Mouse (Mus musculus): ENCODE data around the gene Adgrg5. TPM values are rescaled to one million over a fixed set of nuclear protein-coding genes. Genes with fewer than 3 reads are reported as not detected.

Gene Adgrg5
- polyA plus RNA-seq, 1 experiment from 2014 or later, result 0.39 TPM

DNA sequence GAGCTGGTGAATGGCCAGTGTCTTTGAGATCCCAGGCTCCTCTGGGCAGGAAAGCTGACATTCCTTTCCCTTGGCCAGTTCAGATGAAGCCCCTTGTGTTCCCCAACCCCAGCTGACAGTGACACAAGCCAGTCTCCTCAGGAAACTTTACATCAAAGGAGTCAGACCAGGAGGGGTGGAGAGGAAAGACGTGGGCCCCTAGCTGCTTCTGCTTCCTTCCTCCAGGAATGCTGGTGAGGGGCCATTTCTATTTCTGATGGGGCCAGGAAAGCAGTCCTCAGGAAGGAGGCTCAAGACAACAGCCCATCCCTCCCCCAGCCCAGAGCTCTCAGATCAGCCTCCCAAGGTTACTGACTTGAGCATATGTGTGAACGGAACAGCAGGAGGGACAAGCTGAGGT is 30.6 kb upstream of the Adgrg5 start:
- no peaks in the 10 kb centered on the region for H3K36me3 ChIP-seq (ENCODE audit: control insufficient read depth, insufficient read depth)

DNA sequence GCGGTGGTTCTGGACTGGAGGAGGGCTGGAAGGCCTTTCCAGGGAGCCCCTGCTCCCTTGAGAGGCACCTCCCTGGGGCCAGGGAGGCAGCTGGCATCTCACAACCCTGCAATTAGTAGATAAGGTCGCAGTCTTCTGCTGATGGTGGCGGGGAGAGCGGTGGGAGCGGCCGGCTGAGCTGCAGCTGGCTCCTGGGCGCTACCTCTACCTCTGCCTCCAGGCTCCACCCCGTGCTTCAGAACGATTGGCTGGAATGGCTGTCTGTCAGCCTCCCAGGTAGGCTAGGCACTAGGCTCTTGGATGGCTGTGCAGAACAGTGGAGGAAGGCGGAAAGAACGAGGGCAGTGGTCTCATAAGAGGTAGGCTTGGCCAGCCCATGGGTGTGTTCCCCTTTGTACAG is 24.2 kb upstream of the Adgrg5 start:
- Histone ChIP-seq H3K4me1 (ENCODE audit: control insufficient read depth, low read depth, low read length) (peaks cover 58% of the 10 kb centered on the region), H3K27ac (ENCODE audit: low read length) (peak overlapping the region; percentile 96), H3K4me3 (ENCODE audit: low read depth, low read length) (peak overlapping the region; percentile 38)

More for the DNA sequence above, 30.6 kb upstream of the Adgrg5 start:
- 39% methylated on average over 2 of the region's 2 CpGs for WGBS (ENCODE audit: insufficient replicate concordance)
- H3K4me1 ChIP-seq (ENCODE audit: control insufficient read depth, low read depth, low read length), result peaks cover 25% of the 10 kb centered on the region
- H3K4me3 ChIP-seq (ENCODE audit: low read depth, low read length), result no peak overlapping the region
- no peaks in the 10 kb centered on the region for H3K9me3 ChIP-seq (replicated peaks; ENCODE audit: control insufficient read depth, low read length)
- no peak for ATAC-seq (ENCODE audit: low read depth)
- H3K9ac ChIP-seq (ENCODE audit: low read depth, low read length), result no peak overlapping the region
- no peaks in the 10 kb centered on the region; the same call in none of the 2 replicates for H3K27me3 ChIP-seq (ENCODE audit: control insufficient read depth, insufficient read depth, low read depth, low read length)
- no peak overlapping the region for H3K4me2 ChIP-seq (ENCODE audit: low read depth, low read length)
- no peak overlapping the region for H3K27ac ChIP-seq (ENCODE audit: low read length)

DNA sequence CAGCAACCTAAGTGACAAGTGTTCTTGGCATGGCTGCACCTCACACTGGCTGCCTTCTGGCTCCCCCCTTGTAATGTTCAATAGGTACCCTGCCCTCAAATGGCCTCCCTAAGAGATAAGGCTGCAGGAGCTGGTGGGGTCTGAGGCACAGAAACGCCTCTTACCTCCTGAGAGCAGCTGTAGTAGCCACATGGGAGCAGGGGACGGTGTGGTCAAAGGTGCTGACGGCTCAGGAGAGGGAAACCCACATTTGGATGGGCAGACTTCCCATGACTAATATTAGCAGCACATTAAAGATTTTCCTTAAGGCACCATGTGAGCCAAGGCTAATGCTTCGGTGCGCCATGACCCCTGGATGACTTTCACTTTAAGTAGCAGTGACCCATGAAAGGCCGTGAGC is 22.9 kb upstream of the Adgrg5 start:
- peaks cover 58% of the 10 kb centered on the region for H3K4me1 ChIP-seq (ENCODE audit: control insufficient read depth, low read depth, low read length)
- no peak for ATAC-seq (ENCODE audit: low read depth)
- no peaks in the 10 kb centered on the region for H3K36me3 ChIP-seq (ENCODE audit: control insufficient read depth, insufficient read depth)
- H3K27ac ChIP-seq (ENCODE audit: low read length), result peak overlapping the region; percentile 96
- H3K4me2 ChIP-seq (ENCODE audit: low read depth, low read length), result peak overlapping the region; percentile 46
- H3K27me3 ChIP-seq (ENCODE audit: control insufficient read depth, insufficient read depth, low read depth, low read length), result no peaks in the 10 kb centered on the region
- no peak overlapping the region for H3K4me3 ChIP-seq (ENCODE audit: low read depth, low read length)
- no peaks in the 10 kb centered on the region for H3K9me3 ChIP-seq (replicated peaks; ENCODE audit: control insufficient read depth, low read length)
- 34% methylated on average over 6 of the region's 6 CpGs for WGBS (ENCODE audit: insufficient replicate concordance)
- peak overlapping the region; percentile 52 for H3K9ac ChIP-seq (ENCODE audit: low read depth, low read length)

More for the DNA sequence above, 24.2 kb upstream of the Adgrg5 start:
- Histone ChIP-seq H3K9me3 (replicated peaks; ENCODE audit: control insufficient read depth, low read length) (no peaks in the 10 kb centered on the region), H3K27me3 (ENCODE audit: control insufficient read depth, insufficient read depth, low read depth, low read length) (no peaks in the 10 kb centered on the region), H3K9ac (ENCODE audit: low read depth, low read length) (peak overlapping the region; percentile 63), H3K36me3 (ENCODE audit: control insufficient read depth, insufficient read depth) (no peaks in the 10 kb centered on the region), H3K4me2 (ENCODE audit: low read depth, low read length) (peak overlapping the region; percentile 67)
- 11% methylated on average over 11 of the region's 11 CpGs for WGBS (ENCODE audit: insufficient replicate concordance)
- peak; percentile 99 for ATAC-seq (ENCODE audit: low read depth)

DNA sequence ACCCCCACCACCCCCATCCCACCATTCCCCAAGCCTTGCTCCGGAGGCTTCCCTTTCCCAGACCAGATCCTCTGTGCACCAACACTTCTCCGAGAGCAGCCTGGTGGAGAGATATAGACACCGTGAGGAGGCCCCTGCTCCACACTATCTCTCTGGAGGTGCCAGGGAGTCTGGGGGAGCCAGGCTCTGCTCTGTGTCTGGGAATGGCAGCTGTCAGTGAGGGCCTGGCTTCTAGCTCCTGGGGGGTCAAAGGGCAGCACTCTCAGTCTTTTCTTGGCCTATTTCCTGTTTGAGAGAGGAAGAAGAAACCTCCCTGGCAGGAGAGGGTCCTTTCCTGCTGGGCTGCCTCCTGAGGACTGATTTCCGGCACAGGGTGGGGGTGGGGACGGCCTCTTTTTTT is 22.5 kb upstream of the Adgrg5 start:
- ATAC-seq (ENCODE audit: low read depth), result no peak
- WGBS (ENCODE audit: insufficient replicate concordance), result 20% methylated on average over 5 of the region's 5 CpGs

DNA sequence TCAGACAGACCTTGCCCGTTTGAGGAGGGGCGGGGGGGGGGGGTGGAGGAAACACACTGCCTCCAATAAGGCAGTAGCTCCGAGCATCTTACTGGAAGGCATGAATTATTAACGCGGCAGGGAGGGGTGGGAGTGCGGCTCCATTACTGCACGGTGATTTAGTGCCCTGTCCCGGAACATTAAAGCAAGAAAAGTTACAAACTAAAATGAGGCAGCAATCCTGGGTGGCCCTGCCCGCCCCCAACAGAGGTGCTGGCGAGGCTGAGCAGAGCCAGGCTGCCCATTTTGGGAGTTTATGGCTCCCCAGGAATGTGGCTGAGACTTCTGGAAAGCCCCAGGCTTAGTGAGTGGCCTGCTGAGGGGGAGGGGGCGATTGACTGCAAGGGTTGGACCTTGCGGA is 19.8 kb upstream of the Adgrg5 start:
- Histone ChIP-seq H3K27me3 (ENCODE audit: control insufficient read depth, insufficient read depth, low read depth, low read length) (no peaks in the 10 kb centered on the region), H3K9me3 (replicated peaks; ENCODE audit: control insufficient read depth, low read length) (no peaks in the 10 kb centered on the region), H3K4me1 (ENCODE audit: control insufficient read depth, low read depth, low read length) (peaks cover 36% of the 10 kb centered on the region), H3K27ac (ENCODE audit: low read length) (no peak overlapping the region), H3K9ac (ENCODE audit: low read depth, low read length) (no peak overlapping the region), H3K4me3 (ENCODE audit: low read depth, low read length) (no peak overlapping the region), H3K36me3 (ENCODE audit: control insufficient read depth, insufficient read depth) (no peaks in the 10 kb centered on the region), H3K4me2 (ENCODE audit: low read depth, low read length) (no peak overlapping the region)
- no peak for ATAC-seq (ENCODE audit: low read depth)
- 70% methylated on average over 12 of the region's 12 CpGs for WGBS (ENCODE audit: insufficient replicate concordance)

More for the DNA sequence above, 22.5 kb upstream of the Adgrg5 start:
- H3K4me2 ChIP-seq (ENCODE audit: low read depth, low read length), result peak overlapping the region; percentile 46
- H3K9ac ChIP-seq (ENCODE audit: low read depth, low read length), result peak overlapping the region; percentile 52
- no peaks in the 10 kb centered on the region for H3K27me3 ChIP-seq (ENCODE audit: control insufficient read depth, insufficient read depth, low read depth, low read length)
- peaks cover 58% of the 10 kb centered on the region for H3K4me1 ChIP-seq (ENCODE audit: control insufficient read depth, low read depth, low read length)
- no peaks in the 10 kb centered on the region for H3K36me3 ChIP-seq (ENCODE audit: control insufficient read depth, insufficient read depth)
- H3K27ac ChIP-seq (ENCODE audit: low read length), result peak overlapping the region; percentile 96
- no peaks in the 10 kb centered on the region for H3K9me3 ChIP-seq (replicated peaks; ENCODE audit: control insufficient read depth, low read length)
- H3K4me3 ChIP-seq (ENCODE audit: low read depth, low read length), result no peak overlapping the region

DNA sequence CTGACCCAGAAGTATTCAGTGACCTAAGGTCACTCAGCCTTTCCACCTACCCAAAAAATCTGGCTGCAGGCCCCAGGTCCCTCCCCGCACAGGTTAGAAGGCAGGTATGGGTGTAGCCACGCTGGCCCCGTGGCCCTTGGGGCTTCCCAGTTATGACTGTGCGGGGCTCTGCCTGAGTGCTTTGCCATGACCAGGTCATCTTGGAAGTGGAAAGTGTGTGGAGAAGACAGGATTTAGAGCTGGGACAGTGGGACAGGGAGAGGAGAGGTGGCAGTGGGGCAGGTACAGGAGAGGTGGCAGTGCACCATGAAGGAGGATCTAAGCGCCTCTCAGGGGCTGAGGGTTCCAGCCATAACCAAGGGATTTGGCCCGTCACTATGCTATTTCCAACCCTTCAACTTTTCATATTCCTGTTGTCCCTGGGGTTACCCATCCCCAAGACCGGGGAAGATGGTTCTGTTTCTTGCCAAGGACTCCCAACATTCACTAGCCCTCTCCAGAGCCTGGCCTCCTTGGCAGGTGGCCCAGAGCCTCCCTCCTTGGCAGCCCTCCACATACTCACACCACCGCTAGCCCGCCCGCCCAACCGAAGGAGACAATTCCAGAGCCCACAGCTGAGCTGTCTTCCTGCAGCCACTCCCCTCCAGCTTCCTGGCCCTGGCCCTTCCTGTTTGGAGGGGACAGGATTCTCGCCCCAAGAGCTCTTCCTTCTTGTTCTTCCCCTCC is 18.9 kb upstream of the Adgrg5 start:
- no peak for ATAC-seq (ENCODE audit: low read depth)
- Histone ChIP-seq H3K9ac (ENCODE audit: low read depth, low read length) (no peak overlapping the region), H3K4me1 (ENCODE audit: control insufficient read depth, low read depth, low read length) (peaks cover 32% of the 10 kb centered on the region), H3K4me3 (ENCODE audit: low read depth, low read length) (no peak overlapping the region), H3K27me3 (ENCODE audit: control insufficient read depth, insufficient read depth, low read depth, low read length) (no peaks in the 10 kb centered on the region), H3K4me2 (ENCODE audit: low read depth, low read length) (no peak overlapping the region), H3K36me3 (ENCODE audit: control insufficient read depth, insufficient read depth) (no peaks in the 10 kb centered on the region), H3K27ac (ENCODE audit: low read length) (no peak overlapping the region), H3K9me3 (replicated peaks; ENCODE audit: control insufficient read depth, low read length) (no peaks in the 10 kb centered on the region)
- WGBS (ENCODE audit: insufficient replicate concordance), result 72% methylated on average over 12 of the region's 12 CpGs

DNA sequence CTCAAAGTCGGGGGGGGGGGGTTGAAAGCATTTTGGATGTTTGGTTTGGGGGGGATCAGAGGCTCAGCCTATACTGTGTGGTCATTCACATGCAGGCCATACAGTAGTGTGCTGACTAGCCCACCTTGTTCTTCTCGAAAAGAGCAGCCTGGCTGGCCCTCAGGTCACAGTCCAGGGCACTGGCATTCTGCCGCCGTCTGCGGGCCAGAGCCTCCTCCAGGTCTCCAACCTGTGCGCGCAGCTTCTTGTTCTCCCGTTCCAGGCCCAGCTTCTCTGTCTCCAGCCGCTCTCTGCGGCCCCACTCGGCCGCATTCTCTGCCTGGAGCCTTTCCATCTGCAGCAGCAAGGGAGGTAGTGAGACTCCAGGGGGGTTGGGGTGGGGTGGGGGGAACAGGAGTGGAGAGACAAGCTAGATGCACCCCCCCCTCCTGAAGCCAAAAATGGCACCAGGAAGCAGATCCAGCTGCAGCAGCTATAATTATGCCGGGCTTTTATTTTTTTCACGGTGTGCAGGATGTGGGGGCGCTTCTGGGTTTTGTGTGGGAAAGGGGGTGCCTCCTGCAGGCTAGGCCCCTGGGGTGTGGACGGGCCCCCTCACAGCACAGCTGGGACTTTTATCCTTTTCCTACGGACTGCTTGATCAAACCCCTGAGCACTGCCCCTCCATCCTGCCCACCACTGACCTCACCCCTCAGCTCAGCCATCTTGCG is 15.7 kb upstream of the Adgrg5 start:
- Histone ChIP-seq H3K4me2 (ENCODE audit: low read depth, low read length) (no peak overlapping the region), H3K27me3 (ENCODE audit: control insufficient read depth, insufficient read depth, low read depth, low read length) (peaks cover 5% of the 10 kb centered on the region), H3K27ac (ENCODE audit: low read length) (no peak overlapping the region), H3K36me3 (ENCODE audit: control insufficient read depth, insufficient read depth) (no peaks in the 10 kb centered on the region), H3K4me3 (ENCODE audit: low read depth, low read length) (no peak overlapping the region), H3K9ac (ENCODE audit: low read depth, low read length) (no peak overlapping the region), H3K4me1 (ENCODE audit: control insufficient read depth, low read depth, low read length) (peaks cover 7% of the 10 kb centered on the region; the same call in 1 of the 2 replicates), H3K9me3 (replicated peaks; ENCODE audit: control insufficient read depth, low read length) (no peaks in the 10 kb centered on the region)
- no peak for ATAC-seq (ENCODE audit: low read depth)
- WGBS (ENCODE audit: insufficient replicate concordance), result 81% methylated on average over 18 of the region's 18 CpGs

DNA sequence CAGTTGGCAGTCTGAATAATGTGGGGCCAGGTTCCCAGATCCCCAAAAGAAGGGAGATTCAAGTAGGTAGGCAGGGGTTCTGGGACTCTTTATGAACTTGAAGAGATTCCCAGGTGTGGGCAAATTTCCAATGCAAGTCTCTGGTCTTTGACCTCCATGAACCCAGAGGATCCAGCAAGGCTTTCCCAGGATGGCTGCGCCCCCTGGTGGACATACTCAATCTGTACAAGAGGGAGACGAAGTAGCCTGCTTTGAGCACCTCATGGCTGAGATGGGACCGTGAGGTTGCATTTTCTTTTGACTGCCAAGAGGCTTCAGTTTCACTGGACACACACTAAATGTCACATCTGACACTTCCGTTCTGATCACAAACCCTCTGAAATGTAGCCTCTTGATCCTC is 14.6 kb upstream of the Adgrg5 start:
- H3K9ac ChIP-seq (ENCODE audit: low read depth, low read length), result no peak overlapping the region
- H3K9me3 ChIP-seq (replicated peaks; ENCODE audit: control insufficient read depth, low read length), result no peaks in the 10 kb centered on the region
- H3K27ac ChIP-seq (ENCODE audit: low read length), result no peak overlapping the region
- H3K27me3 ChIP-seq (ENCODE audit: control insufficient read depth, insufficient read depth, low read depth, low read length), result peaks cover 16% of the 10 kb centered on the region
- WGBS (ENCODE audit: insufficient replicate concordance), result 5% methylated on average over 4 of the region's 4 CpGs
- ATAC-seq (ENCODE audit: low read depth), result peak; percentile 76
- H3K36me3 ChIP-seq (ENCODE audit: control insufficient read depth, insufficient read depth), result no peaks in the 10 kb centered on the region
- H3K4me2 ChIP-seq (ENCODE audit: low read depth, low read length), result no peak overlapping the region
- H3K4me1 ChIP-seq (ENCODE audit: control insufficient read depth, low read depth, low read length), result peaks cover 12% of the 10 kb centered on the region
- no peak overlapping the region for H3K4me3 ChIP-seq (ENCODE audit: low read depth, low read length)

DNA sequence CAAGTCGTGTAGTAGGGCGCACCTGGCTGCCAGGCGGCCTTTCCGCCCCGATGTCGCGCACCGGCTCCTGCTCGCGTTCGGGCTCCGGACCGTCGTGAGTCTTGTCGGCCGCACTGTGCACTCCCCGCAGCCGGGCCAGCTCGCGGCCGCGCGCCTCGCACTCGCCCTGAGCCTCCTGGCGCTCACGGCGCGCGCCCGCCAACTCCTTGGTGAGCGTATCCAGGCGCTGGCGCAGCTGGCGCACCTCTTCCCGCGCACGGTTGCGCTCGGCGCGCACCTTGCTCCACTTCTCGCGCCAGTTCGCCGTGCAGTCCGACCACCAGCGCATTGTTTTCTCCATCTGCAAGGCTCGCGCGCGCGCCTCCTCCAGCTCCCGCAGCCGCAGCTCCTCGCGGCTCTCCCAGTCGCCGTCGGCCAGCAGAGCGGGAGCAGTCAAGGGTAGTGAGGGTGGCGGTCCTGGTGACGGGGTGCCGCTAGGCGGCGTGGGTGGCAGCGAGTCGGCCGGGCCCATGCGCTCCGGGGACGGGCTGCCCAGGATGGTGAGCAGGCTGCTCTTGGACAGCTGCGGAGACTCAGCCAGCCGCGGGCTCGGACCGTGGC is 10.3 kb upstream of the Adgrg5 start:
- Histone ChIP-seq H3K4me3 (ENCODE audit: low read depth, low read length) (peak overlapping the region; percentile 16; the same call in 1 of the 2 replicates), H3K4me1 (ENCODE audit: control insufficient read depth, low read depth, low read length) (peaks cover 26% of the 10 kb centered on the region), H3K27ac (ENCODE audit: low read length) (no peak overlapping the region), H3K4me2 (ENCODE audit: low read depth, low read length) (peak overlapping the region; percentile 49), H3K36me3 (ENCODE audit: control insufficient read depth, insufficient read depth) (no peaks in the 10 kb centered on the region), H3K27me3 (ENCODE audit: control insufficient read depth, insufficient read depth, low read depth, low read length) (peaks cover 37% of the 10 kb centered on the region), H3K9me3 (replicated peaks; ENCODE audit: control insufficient read depth, low read length) (no peaks in the 10 kb centered on the region), H3K9ac (ENCODE audit: low read depth, low read length) (no peak overlapping the region)
- 33% methylated on average over 77 of the region's 77 CpGs for WGBS (ENCODE audit: insufficient replicate concordance)
- ATAC-seq (ENCODE audit: low read depth), result no peak; the same call in 1 of the 2 replicates
